Mouse (Mus musculus): ENCODE results near the gene Pex11g.

- TF ChIP-seq POLR2A (IDR thresholded peaks at IDR 0.05; ENCODE audit: insufficient read depth, low read length) (no peak), EP300 (IDR thresholded peaks at IDR 0.05; ENCODE audit: insufficient read depth, low read depth, low read length) (no peak)
Observed at GRCm38 (mm10) chr8:3467886-3468545, 536 bp upstream of the Pex11g start.
